Mouse (Mus musculus) liver, adult 2 months (tissue): ENCODE data around the gene Igsf10. TPM values are rescaled to one million over a fixed set of nuclear protein-coding genes. Genes with fewer than 3 reads are reported as not detected.

Source experiments
- DNase-seq: peaks from one replicate; pipeline ENCODE4 v3.0.0-alpha.2; 2011; ENCODE audit warnings: low read depth, low spot score; ENCODE audit errors: extremely low read depth
- H3K27ac ChIP-seq: fragments of 200-500 bp; replicated peaks from 2 replicates; pipeline ENCODE4 v1.5.1; 2012; ENCODE audit warnings: low read depth, mild to moderate bottlenecking, control low read depth, inconsistent platforms, low read length; ENCODE audit not compliant: insufficient read depth
- H3K27me3 ChIP-seq: fragments of 200-500 bp; 2 replicates; pipeline ENCODE4 v1.6.1; 2012; ENCODE audit warnings: mild to moderate bottlenecking, moderate library complexity, low read length, inconsistent platforms; ENCODE audit not compliant: control insufficient read depth, insufficient read depth
- H3K36me3 ChIP-seq: fragments of 200-500 bp; 2 replicates; pipeline ENCODE4 v1.6.1; 2012; ENCODE audit warnings: low read length, inconsistent platforms; ENCODE audit not compliant: control insufficient read depth, insufficient read depth
- H3K4me1 ChIP-seq: fragments of 200-500 bp; 2 replicates; pipeline ENCODE4 v1.6.1; 2011; ENCODE audit warnings: low read length; ENCODE audit not compliant: control insufficient read depth, insufficient read depth
- H3K4me3 ChIP-seq: fragments of 200-500 bp; 2 replicates; pipeline ENCODE4 v1.5.1; 2011; ENCODE audit warnings: low read depth, mild to moderate bottlenecking, control low read depth, low read length, moderate library complexity; ENCODE audit not compliant: insufficient read depth
- H3K79me2 ChIP-seq: fragments of 200-500 bp; 2 replicates; pipeline ENCODE4 v1.6.1; 2012; ENCODE audit warnings: inconsistent platforms, mild to moderate bottlenecking, low read length, moderate library complexity; ENCODE audit not compliant: control insufficient read depth, insufficient read depth
- H3K9ac ChIP-seq: fragments of 200-500 bp; 2 replicates; pipeline ENCODE4 v1.6.1; 2012; ENCODE audit warnings: low read depth, mild to moderate bottlenecking, control low read depth, inconsistent platforms, low read length
- CTCF ChIP-seq: fragments of 200-500 bp; IDR thresholded peaks from 2 replicates; pipeline ENCODE4 v1.5.1; 2011; ENCODE audit warnings: low read depth, low read length, control low read depth
- POLR2A ChIP-seq: fragments of 200-500 bp; IDR thresholded peaks from 2 replicates; pipeline ENCODE4 v1.6.1; 2011; ENCODE audit warnings: low read length, control low read depth; ENCODE audit not compliant: insufficient read depth; ENCODE audit errors: extremely low read depth
- WGBS: fragments of 180-500 bp; shearing (Covaris S2); methylation state at CpG from one replicate; pipeline ENCODE4 v1.1.7; 2018; 5-methylcytosine and 5-hydroxymethylcytosine counted together
- polyA plus RNA-seq: library from polyadenylated mRNA; depleted of rRNA; stranded (reverse); fragments of >200 nt; gene quantifications from 2 replicates; pipeline ENCODE4 v1.2.3, GENCODE M21; 2012; rRNA removed
- total RNA-seq: library from RNA; depleted of rRNA; stranded (reverse); fragments of >200 nt; gene quantifications from 2 replicates; pipeline ENCODE4 v1.2.3, GENCODE M21; 2014; rRNA removed

Igsf10 gene
- total and polyA plus RNA-seq, 2 experiments = 0.23 to 0.65 TPM

DNA sequence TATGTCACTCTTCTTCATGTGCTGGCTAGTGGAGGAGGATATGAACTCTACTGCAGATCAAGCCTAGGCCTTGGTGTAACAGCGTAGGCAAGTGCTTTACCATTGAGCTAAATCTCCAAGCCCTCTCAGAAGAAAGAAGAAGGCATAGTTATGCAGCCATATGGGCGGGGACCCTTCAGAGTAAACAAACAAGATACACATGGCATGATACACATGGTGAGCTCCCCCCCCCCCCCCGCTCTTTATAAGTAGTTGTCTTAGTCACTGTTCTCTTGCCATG lies 66.0 kb downstream of the Igsf10 start:
- no peak overlapping the region for H3K9ac ChIP-seq
- H3K4me3 ChIP-seq = no peak overlapping the region
- DNase-seq = no peak
- no peak overlapping the region for H3K27ac ChIP-seq
- H3K4me1 ChIP-seq = no peaks in the 10 kb centered on the region
- no peak for TF ChIP-seq CTCF
- no peak for TF ChIP-seq POLR2A
- no peaks in the 10 kb centered on the region for H3K27me3 ChIP-seq
- H3K36me3 ChIP-seq = no peaks in the 10 kb centered on the region
- no peaks in the 10 kb centered on the region for H3K79me2 ChIP-seq
- 97% methylated on average over 3 of the region's 3 CpGs for WGBS

DNA sequence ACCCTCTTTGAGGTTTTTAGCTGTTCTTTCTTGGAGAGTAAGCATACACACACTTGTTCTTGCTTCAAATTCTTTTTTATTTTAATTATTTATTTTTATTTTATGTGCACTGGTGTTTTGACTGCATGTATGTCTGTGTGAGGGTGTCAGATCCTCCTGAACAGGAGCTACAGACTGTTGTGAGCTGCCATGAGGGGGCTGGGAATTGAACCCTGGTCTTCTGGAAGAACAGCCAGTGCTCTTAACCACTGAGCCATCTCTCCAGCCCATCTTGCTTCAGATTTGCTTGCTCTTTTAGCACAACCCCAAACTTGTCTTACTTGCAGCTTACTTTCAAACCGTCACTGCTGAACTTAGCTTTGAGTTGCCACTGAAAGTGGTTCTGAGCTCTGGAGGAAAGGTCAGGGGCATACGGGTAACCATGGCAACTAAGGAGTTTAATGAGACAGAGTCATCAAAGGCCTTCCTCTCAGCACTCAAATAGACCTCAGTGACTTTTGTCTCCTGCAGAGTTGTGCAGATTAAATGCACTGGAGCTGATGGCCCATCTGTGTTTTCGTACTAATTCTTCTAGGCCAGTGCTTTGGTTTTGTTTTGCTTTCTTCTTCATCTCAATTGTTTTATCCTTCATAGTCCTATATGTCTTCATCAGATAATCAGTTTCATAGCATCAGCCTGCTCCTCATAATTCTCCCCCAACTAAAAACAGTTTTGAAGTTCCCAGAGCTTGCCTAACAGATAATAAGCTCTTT lies 66.5 kb downstream of the Igsf10 start:
- TF ChIP-seq POLR2A = no peak
- no peak overlapping the region for H3K4me3 ChIP-seq
- no peak overlapping the region for H3K27ac ChIP-seq
- no peaks in the 10 kb centered on the region for H3K36me3 ChIP-seq
- 78% methylated on average over 3 of the region's 3 CpGs for WGBS
- no peaks in the 10 kb centered on the region for H3K79me2 ChIP-seq
- no peak for DNase-seq
- H3K4me1 ChIP-seq = no peaks in the 10 kb centered on the region
- no peaks in the 10 kb centered on the region for H3K27me3 ChIP-seq
- H3K9ac ChIP-seq = no peak overlapping the region

DNA sequence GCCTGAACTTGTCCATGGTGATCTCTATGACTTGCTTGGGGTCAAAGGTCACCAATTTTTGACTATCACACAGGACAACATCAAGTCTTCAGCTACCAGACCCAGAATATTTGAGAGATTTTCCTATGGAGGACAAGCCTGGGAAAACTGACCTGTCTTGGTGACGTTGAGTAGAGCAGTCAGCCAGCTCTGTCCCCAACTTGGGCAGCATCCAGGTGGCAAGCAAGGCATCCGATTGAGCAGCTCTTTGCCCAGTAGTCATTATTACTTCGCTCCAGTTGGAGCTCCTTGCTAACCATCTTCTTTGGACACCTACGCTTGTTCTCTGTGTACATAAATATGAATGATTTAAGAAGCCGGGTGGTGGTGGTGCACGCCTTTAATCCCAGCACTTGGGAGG lies 73.4 kb downstream of the Igsf10 start:
- H3K27ac ChIP-seq = no peak overlapping the region
- no peak overlapping the region for H3K4me3 ChIP-seq
- TF ChIP-seq CTCF = no peak
- no peak for TF ChIP-seq POLR2A
- no peaks in the 10 kb centered on the region for H3K79me2 ChIP-seq
- 93% methylated on average over 6 of the region's 6 CpGs for WGBS
- no peaks in the 10 kb centered on the region for H3K4me1 ChIP-seq
- no peaks in the 10 kb centered on the region for H3K27me3 ChIP-seq
- DNase-seq = no peak
- no peak overlapping the region for H3K9ac ChIP-seq
- no peaks in the 10 kb centered on the region for H3K36me3 ChIP-seq

Other genes starting within 250 kb of the Igsf10 start
- 0.28 and 0.40 TPM in 2 replicates for gene Gpr171, start 242.6 kb downstream of the Igsf10 start, total RNA-seq
- gene Gpr171, start 242.6 kb downstream of the Igsf10 start, polyA plus RNA-seq = 0.09 TPM in 1 of 2 replicates, not detected in the other
- 2.1 and 2.3 TPM in 2 replicates for gene P2ry14, start 190.8 kb downstream of the Igsf10 start, total RNA-seq
- 0.77 and 1.2 TPM in 2 replicates for gene P2ry14, start 190.8 kb downstream of the Igsf10 start, polyA plus RNA-seq
- gene Gpr87, start 149.3 kb downstream of the Igsf10 start, total RNA-seq = not detected in 2 replicates
- not detected in 2 replicates for gene Gpr87, start 149.3 kb downstream of the Igsf10 start, polyA plus RNA-seq
- 5.2 and 5.5 TPM in 2 replicates for gene P2ry13, start 133.5 kb downstream of the Igsf10 start, total RNA-seq
- 0.62 and 1.6 TPM in 2 replicates for gene P2ry13, start 133.5 kb downstream of the Igsf10 start, polyA plus RNA-seq
- gene P2ry12, start 81.5 kb downstream of the Igsf10 start, total RNA-seq = 2.3 and 2.6 TPM in 2 replicates
- gene P2ry12, start 81.5 kb downstream of the Igsf10 start, polyA plus RNA-seq = 1.3 and 1.7 TPM in 2 replicates